Mouse (Mus musculus) heart, adult 10 weeks (tissue): Measurements from ENCODE around the gene Lrrc40. TPM values are rescaled to one million over a fixed set of nuclear protein-coding genes. Genes with fewer than 3 reads are reported as not detected.

Experiments used
- polyA plus RNA-seq: library from polyadenylated mRNA; stranded (reverse); fragments of 350-450 nt; fragmentation: Illumina TruSeq; extraction: RNeasy Lipid Tissue Mini Kit (QIAGEN cat#74804); gene quantifications from one replicate; pipeline ENCODE4 v1.2.3, GENCODE M21; 2014; ENCODE audit warnings: low read depth, low replicate concordance

Gene Lrrc40
- polyA plus RNA-seq: 11.6 TPM

DNA sequence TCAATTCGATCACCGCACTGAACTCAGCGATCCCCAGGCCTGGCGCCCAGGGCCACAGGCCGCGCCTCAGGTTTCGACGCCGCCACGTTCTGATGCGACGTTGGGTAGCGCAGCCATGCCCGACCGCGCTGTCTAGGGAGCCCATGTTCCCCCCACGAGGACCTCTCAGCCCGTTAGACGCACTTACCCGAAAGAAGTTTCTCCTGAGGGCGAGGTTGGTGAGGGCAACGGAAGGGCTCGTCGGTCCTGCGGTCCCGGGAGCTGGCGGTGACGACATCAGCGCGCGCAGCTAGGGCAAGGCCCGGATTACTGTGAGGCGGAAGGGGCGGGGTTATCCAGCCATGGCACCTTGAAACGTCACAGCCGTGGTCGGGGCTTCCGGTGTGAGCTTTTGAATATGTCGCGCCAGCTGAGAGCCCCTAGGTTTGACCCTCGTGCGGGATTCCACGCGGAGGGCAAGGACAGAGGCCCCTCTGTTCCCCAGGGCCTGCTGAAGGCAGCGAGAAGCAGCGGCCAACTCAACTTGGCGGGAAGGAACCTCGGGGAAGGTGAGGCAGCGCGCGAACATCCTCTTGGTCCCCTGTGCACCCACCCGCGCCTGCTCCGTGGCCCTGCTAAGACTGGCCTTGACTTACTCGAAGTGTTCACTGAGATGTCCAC, at the start of gene Lrrc40, which contains the start of gene Srsf11:
Lrrc40 (plus strand) TSS at position 334 of the 660 bp plus-strand sequence.
Srsf11 (minus strand) TSS at position 311 of the 660 bp plus-strand sequence.

Other genes with a start within 250 kb of the Lrrc40 start
- 3.9 TPM for gene Cth, start 111.6 kb upstream of the Lrrc40 start, polyA plus RNA-seq
- 21.1 TPM for gene Ankrd13c, start 89.4 kb upstream of the Lrrc40 start, polyA plus RNA-seq
- 99.2 TPM for gene Srsf11, start within 50 bp of the Lrrc40 start, polyA plus RNA-seq